Mouse (Mus musculus) bone marrow macrophage, adult 2 months (primary cell): Measurements from ENCODE around the gene Klhl8.
"Not testable (repeated sequence)": the region's sequence is repeated elsewhere in the genome, so short reads cannot be mapped to it uniquely, and the experiment has no call there.

ENCODE experiments used
- CTCF ChIP-seq: IDR thresholded peaks from 2 replicates; pipeline ENCODE4 v1.5.1; 2012; ENCODE audit warnings: low read depth, mild to moderate bottlenecking, low read length, moderate library complexity
- POLR2A ChIP-seq: IDR thresholded peaks from 2 replicates; pipeline ENCODE4 v1.6.1; 2012; ENCODE audit warnings: mild to moderate bottlenecking, low read depth, low read length, borderline replicate concordance

GRCm38 (mm10) chr5:103931924-103932323 lies 20.9 kb upstream of the Klhl8 start:
- not testable (repeated sequence) for TF ChIP-seq POLR2A, CTCF
